Mouse (Mus musculus) limb, embryonic 13.5 days (tissue): ENCODE measurements around the gene Nol6. TPM values are rescaled to one million over a fixed set of nuclear protein-coding genes. Genes with fewer than 3 reads are reported as not detected.
"Not testable (repeated sequence)": the region's sequence is repeated elsewhere in the genome, so short reads cannot be mapped to it uniquely, and the experiment has no call there.

Experiments used
- ATAC-seq: fragments of 200-750 bp; cut with Nextera tagmentation; 2 replicates; pipeline ENCODE4 v1.8.0; 2017; ENCODE audit warnings: low read depth, moderate number of reproducible peaks, moderate TSS enrichment; ENCODE audit not compliant: low FRiP score
- H3K27ac ChIP-seq: fragments of 300-500 bp; sonication (generic); 2 replicates; pipeline ENCODE4 v1.5.1; 2015; ENCODE audit warnings: inconsistent platforms, mild to moderate bottlenecking, moderate library complexity
- H3K27me3 ChIP-seq: fragments of 300-500 bp; sonication (generic); 2 replicates; pipeline ENCODE4 v1.6.1; 2015; ENCODE audit warnings: mild to moderate bottlenecking, inconsistent platforms
- H3K36me3 ChIP-seq: fragments of 300-500 bp; sonication (generic); 2 replicates; pipeline ENCODE4 v1.6.1; 2015; ENCODE audit warnings: inconsistent platforms, mild to moderate bottlenecking, moderate library complexity
- H3K4me1 ChIP-seq: fragments of 300-500 bp; sonication (generic); 2 replicates; pipeline ENCODE4 v1.6.1; 2015; ENCODE audit warnings: inconsistent platforms
- H3K4me2 ChIP-seq: fragments of 300-500 bp; sonication (generic); replicated peaks from 2 replicates; pipeline ENCODE4 v1.6.1; 2015; ENCODE audit warnings: inconsistent platforms, mild to moderate bottlenecking, moderate library complexity
- H3K4me3 ChIP-seq: fragments of 300-500 bp; sonication (generic); 2 replicates; pipeline ENCODE4 v1.5.1; 2015; ENCODE audit warnings: moderate library complexity, mild to moderate bottlenecking, inconsistent platforms
- H3K9ac ChIP-seq: fragments of 300-500 bp; sonication (generic); 2 replicates; pipeline ENCODE4 v1.6.1; 2015; ENCODE audit warnings: mild to moderate bottlenecking, inconsistent platforms
- H3K9me3 ChIP-seq: fragments of 300-500 bp; sonication (generic); 2 replicates; pipeline ENCODE4 v1.6.1; 2016; ENCODE audit warnings: inconsistent platforms
- WGBS: fragments of 180-500 bp; shearing (Covaris S2); methylation state at CpG from one replicate; pipeline ENCODE4 v1.1.7; 2015; 5-methylcytosine and 5-hydroxymethylcytosine counted together
- polyA plus RNA-seq: library from polyadenylated mRNA; unstranded; fragments of >200 nt; fragmentation: Nextera tagmentation; extraction: Ambion mirVana; gene quantifications from 2 replicates; pipeline ENCODE4 v1.2.1, GENCODE M21; 2015

Nol6 gene
- polyA plus RNA-seq, 1 experiment from 2014 or later = 28.9 TPM

DNA sequence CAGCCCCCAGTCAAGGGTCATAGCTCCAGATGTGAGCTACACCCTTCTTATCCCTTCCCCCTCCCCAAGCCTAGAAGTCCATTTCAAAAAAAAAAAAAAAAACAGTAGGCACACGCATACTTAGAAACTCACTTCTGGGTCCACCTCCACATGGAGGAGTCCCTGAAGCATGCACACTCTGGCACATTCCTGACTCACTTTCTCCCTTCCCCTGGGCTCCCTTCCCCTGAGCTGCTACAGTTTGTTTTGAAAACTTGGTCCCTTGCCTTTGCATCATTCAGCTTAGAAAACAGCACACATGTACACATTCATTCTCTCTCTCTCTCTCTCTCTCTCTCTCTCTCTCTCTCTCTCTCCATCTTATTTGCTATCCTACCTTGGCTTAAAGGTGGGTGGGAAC, 31.3 kb downstream of the Nol6 start:
- no peak for ATAC-seq
- no peak overlapping the region for H3K4me3 ChIP-seq

DNA sequence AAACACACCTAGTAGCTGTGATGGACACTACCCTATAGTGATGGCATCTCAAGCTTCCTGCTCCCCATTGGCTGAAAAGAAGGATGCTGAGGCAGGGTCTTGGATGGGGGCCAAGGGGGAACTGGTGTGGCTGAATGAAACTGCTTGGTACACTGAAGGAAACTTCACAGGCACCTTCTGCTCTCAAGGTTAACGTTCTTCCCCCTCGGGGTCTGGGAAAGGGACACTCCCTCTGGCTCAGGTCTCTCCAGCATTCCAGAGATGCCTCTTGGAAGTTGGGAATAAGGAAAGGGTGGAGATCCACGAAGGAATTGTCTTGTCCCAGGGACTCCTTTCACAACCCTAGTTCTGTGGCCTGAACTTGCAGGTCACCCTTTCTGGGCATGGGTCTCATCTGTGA, 32.9 kb downstream of the Nol6 start:
- H3K27me3 ChIP-seq = peaks cover 6% of the 10 kb centered on the region
- H3K27ac ChIP-seq = no peak overlapping the region
- ATAC-seq = no peak
- H3K9me3 ChIP-seq = no peaks in the 10 kb centered on the region
- 38% methylated on average over 3 of the region's 3 CpGs for WGBS
- H3K9ac ChIP-seq = no peak overlapping the region
- peaks cover 35% of the 10 kb centered on the region for H3K4me1 ChIP-seq
- no peaks in the 10 kb centered on the region for H3K36me3 ChIP-seq
- H3K4me3 ChIP-seq = no peak overlapping the region
- no peak overlapping the region for H3K4me2 ChIP-seq

More for the DNA sequence above, 31.3 kb downstream of the Nol6 start:
- peaks cover 22% of the 10 kb centered on the region for H3K27me3 ChIP-seq
- no peaks in the 10 kb centered on the region for H3K36me3 ChIP-seq
- no peak overlapping the region for H3K9ac ChIP-seq
- WGBS = 33% methylated on average over 1 of the region's 1 CpGs
- peaks cover 42% of the 10 kb centered on the region for H3K4me1 ChIP-seq
- no peaks in the 10 kb centered on the region for H3K9me3 ChIP-seq
- H3K4me2 ChIP-seq = no peak overlapping the region
- H3K27ac ChIP-seq = no peak overlapping the region

DNA sequence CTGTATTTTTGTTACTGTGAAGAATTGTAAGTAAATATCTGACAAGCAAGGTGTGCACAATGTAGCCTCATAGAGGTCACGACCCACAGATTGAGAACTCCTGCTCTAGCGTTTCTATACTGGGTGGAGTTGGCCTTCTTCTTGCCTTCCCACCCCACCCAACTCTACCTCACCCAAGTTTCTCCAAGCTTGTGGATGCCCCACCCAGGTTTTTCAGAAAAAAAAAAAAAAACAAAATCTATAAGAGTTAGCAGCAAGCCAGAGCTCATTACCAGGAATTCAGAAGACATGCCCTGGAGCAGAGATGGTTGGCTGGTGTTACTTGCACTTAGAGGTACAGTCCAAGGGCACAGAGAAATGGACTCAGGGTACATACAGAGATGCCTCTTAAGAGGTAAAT, 34.5 kb downstream of the Nol6 start:
- Histone ChIP-seq H3K4me3 (no peak overlapping the region), H3K9ac (no peak overlapping the region), H3K4me2 (no peak overlapping the region), H3K4me1 (peaks cover 27% of the 10 kb centered on the region), H3K9me3 (no peaks in the 10 kb centered on the region), H3K27ac (peak overlapping the region; percentile 28; the same call in 1 of the 2 replicates), H3K36me3 (no peaks in the 10 kb centered on the region), H3K27me3 (no peaks in the 10 kb centered on the region)
- 76% methylated on average over 2 of the region's 2 CpGs for WGBS
- no peak for ATAC-seq

DNA sequence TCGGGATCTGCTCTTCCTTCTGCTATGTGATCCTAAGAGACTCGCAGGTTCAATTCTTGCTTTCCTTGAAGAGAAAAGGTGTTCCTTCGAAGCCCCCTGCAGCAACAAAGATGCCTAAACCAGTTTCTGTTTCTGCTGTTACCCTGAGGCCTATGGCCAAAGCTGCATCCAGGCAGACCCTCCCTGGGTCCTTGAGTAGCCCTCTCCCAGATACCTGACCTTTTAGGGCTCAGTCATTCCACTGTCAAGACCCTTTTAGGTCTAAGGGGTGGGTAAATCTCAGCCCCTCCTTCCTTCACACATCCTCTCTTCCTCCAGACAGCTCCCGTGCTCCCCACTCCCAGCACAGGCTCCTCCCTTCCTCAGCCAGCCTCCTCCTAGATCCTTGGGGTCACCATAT, 35.1 kb downstream of the Nol6 start:
- Histone ChIP-seq H3K9ac (no peak overlapping the region), H3K27ac (no peak overlapping the region), H3K36me3 (no peaks in the 10 kb centered on the region), H3K9me3 (no peaks in the 10 kb centered on the region), H3K4me3 (no peak overlapping the region), H3K4me1 (peaks cover 26% of the 10 kb centered on the region), H3K27me3 (no peaks in the 10 kb centered on the region), H3K4me2 (no peak overlapping the region)
- no peak for ATAC-seq
- 83% methylated on average over 4 of the region's 4 CpGs for WGBS

DNA sequence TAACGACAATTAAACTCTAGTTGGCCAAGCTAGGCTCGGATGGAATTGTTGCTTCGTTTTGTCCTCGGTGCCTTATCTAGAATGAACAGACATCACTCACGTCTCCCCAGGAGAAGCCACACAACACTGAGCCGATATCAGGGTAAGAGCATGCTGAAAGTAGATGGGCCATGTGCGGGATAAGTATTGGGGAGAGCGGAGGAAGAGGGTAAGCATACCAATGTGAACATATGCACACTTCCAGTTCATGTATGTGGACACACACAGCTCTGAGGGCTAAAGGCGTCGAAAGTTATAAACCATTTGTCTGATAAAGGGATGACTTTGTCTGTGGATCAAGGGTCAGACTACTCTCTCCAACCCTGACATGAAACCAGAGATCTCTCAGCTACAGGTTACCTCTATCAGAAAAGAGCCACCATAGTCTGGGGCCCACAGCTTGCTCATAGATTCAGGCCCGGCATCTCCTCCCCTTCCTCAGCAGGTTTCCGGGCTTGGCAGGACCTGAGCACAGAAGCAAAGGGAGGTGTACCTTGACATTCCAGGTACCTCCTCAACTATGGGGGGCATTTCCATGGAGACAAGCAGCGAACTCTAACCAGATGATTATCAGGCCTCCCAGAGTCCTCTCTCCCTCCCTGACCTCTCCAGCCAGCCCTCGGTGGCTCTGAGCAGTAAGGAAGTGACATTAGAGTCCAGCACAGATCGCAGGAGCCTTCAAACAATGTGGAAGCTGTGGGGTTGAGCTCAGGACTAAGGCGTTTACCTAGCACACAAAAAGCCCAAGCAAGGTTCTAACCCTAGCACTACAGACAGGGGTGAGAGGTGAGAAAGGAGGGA, 36.6 kb downstream of the Nol6 start:
- H3K4me1 ChIP-seq = peaks cover 26% of the 10 kb centered on the region
- 84% methylated on average over 16 of the region's 16 CpGs for WGBS

DNA sequence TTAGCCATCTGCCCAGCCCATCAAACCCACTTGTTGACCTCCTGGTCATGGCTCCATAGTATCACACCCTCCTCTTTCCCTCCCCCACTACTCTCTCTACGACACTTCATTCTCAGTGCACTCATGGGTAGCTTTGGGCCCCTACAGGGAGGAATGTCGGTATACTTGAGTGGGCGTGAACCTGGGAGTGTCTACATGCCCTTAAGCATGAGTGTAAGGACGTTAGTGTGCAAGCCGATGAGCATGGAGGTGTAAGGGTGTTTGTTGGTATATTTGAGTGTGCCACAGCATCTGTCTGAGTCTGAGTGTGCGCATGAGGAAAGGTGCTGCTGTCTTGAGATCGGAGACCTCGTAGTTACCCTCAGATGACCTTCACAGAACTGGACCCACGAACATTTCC, 37.3 kb downstream of the Nol6 start:
- Histone ChIP-seq H3K4me2 (no peak overlapping the region), H3K27me3 (no peaks in the 10 kb centered on the region), H3K4me3 (no peak overlapping the region), H3K9me3 (no peaks in the 10 kb centered on the region), H3K27ac (no peak overlapping the region), H3K36me3 (no peaks in the 10 kb centered on the region), H3K9ac (no peak overlapping the region), H3K4me1 (peaks cover 22% of the 10 kb centered on the region)
- 81% methylated on average over 9 of the region's 9 CpGs for WGBS
- no peak for ATAC-seq

More for the DNA sequence above, 36.6 kb downstream of the Nol6 start:
- H3K4me2 ChIP-seq = no peak overlapping the region
- no peak overlapping the region for H3K27ac ChIP-seq
- ATAC-seq = no peak
- H3K9ac ChIP-seq = no peak overlapping the region
- no peaks in the 10 kb centered on the region for H3K27me3 ChIP-seq
- no peak overlapping the region for H3K4me3 ChIP-seq
- no peaks in the 10 kb centered on the region for H3K36me3 ChIP-seq
- H3K9me3 ChIP-seq = no peaks in the 10 kb centered on the region

DNA sequence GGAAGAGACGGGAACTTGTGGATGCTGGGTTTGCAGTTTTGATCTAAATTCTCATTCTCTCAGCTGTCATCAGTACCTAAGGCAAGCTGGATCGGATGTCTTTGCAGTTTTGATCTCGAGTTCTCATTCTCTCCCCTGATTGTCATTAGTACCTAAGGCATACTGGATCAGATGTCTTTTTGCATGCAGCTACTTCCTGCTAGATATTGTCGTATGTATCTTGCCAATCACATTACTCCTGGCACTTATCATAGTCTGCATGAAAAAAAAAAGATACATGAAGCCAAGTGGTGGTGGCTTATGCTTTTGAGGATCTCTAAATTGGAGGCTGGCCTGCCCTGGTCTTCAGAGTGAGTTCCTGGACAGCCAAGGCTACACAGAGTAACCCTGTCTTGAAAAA, 39.4 kb downstream of the Nol6 start:
- Histone ChIP-seq H3K9me3 (peaks cover 4% of the 10 kb centered on the region; the same call in 1 of the 2 replicates), H3K4me3 (no peak overlapping the region), H3K27me3 (no peaks in the 10 kb centered on the region), H3K4me1 (0 out of 2 replicates have a peak, but pooled peaks cover 3% of the 10 kb centered on the region), H3K9ac (no peak overlapping the region), H3K36me3 (no peaks in the 10 kb centered on the region), H3K27ac (no peak overlapping the region), H3K4me2 (no peak overlapping the region)
- 80% methylated on average over 4 of the region's 4 CpGs for WGBS
- ATAC-seq = no peak

DNA sequence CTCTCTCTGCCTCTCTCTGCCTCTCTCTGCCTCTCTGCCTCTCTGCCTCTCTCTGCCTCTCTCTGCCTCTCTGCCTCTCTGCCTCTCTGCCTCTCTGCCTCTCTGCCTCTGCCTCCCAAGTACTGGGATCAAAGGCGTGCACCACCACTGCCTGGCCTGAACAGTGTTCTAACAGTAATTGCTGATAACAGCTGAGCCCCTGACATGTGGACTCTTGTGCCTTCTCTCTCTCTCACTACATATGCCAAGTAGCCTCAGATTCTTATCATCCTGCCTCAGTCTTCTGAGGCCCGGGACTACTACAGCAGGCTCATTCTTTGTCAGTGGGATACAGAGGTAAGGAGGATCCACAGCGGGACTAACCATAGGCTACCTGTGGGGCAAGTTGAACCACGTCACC, 41.5 kb downstream of the Nol6 start:
- WGBS = 57% methylated on average over 4 of the region's 4 CpGs
- H3K4me1 ChIP-seq, H3K27ac ChIP-seq, H3K9me3 ChIP-seq, H3K27me3 ChIP-seq, ATAC-seq, H3K4me2 ChIP-seq, H3K9ac ChIP-seq, H3K36me3 ChIP-seq, H3K4me3 ChIP-seq: not testable (repeated sequence)

DNA sequence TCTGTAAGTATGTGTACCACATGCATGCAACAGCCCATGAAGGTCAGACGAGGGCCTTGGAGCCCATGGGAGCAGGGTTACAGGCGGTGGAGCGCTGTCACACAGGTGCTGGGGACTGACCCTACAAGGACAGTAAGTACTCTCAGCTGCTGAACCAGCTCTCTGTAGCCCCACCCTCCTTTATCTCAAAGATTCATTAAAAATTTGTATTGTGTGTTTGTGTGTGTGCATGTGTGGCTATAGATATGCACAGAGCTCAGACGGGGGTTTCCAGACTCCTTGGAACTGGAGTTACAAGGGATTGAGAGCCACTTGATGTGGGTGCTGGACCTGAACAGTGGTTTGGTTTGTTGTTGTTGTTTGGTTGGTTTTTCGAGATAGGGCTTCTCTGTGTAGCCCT, 42.5 kb downstream of the Nol6 start:
- Histone ChIP-seq H3K9ac (no peak overlapping the region), H3K27ac (no peak overlapping the region), H3K4me3 (no peak overlapping the region), H3K4me2 (no peak overlapping the region), H3K36me3 (no peaks in the 10 kb centered on the region), H3K4me1 (no peaks in the 10 kb centered on the region), H3K9me3 (peaks cover 4% of the 10 kb centered on the region; the same call in 1 of the 2 replicates), H3K27me3 (no peaks in the 10 kb centered on the region)
- no peak for ATAC-seq
- WGBS = 83% methylated on average over 5 of the region's 5 CpGs

DNA sequence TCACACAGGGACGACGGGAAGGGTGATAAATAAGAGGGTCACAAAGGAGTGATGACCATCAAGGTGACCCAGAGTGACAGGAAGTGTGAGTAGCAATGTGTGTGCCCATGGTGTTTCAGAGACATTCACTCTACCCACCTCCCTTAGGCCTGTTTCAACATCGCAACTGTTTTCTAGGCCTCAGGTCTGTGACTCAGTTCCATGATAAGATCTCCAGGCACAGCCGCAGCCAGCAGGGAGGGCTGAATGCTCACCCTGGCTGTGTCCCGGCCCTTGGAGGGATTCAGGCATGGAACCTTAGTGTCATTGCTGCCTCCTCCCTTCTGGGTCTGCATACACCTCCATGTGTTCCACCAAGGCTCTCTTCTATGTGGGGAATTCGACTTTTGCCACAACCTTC, 45.5 kb downstream of the Nol6 start:
- 64% methylated on average over 6 of the region's 6 CpGs for WGBS
- Histone ChIP-seq H3K4me1 (no peaks in the 10 kb centered on the region), H3K9me3 (peaks cover 4% of the 10 kb centered on the region; the same call in 1 of the 2 replicates), H3K4me3 (no peak overlapping the region), H3K36me3 (no peaks in the 10 kb centered on the region), H3K4me2 (no peak overlapping the region), H3K9ac (no peak overlapping the region), H3K27ac (no peak overlapping the region), H3K27me3 (no peaks in the 10 kb centered on the region)
- ATAC-seq = no peak

DNA sequence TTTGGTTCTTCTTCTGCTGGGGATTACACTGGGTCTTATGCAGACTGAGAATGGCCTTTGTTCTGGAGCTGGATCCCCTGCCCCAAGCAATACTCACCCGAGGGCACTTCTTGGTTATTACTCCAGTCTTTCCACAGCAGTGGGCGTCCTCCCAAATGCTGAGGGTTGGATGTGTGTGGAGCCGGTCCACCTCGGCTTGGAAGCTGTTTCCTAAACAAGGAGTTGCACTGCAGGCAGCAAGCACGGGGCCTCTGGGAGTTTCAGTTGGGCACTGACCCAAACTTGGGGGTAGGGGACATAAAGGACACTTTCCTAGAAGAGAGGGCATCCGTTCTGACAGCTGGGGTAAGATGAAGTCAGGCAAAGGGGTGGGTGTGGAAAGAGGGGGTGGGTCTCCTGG, 49.8 kb downstream of the Nol6 start:
- Histone ChIP-seq H3K9me3 (no peaks in the 10 kb centered on the region), H3K27me3 (no peaks in the 10 kb centered on the region), H3K4me2 (no peak overlapping the region), H3K4me3 (no peak overlapping the region), H3K9ac (no peak overlapping the region), H3K4me1 (0 out of 2 replicates have a peak, but pooled peaks cover 3% of the 10 kb centered on the region), H3K36me3 (no peaks in the 10 kb centered on the region), H3K27ac (no peak overlapping the region)
- 72% methylated on average over 6 of the region's 6 CpGs for WGBS
- ATAC-seq = no peak

DNA sequence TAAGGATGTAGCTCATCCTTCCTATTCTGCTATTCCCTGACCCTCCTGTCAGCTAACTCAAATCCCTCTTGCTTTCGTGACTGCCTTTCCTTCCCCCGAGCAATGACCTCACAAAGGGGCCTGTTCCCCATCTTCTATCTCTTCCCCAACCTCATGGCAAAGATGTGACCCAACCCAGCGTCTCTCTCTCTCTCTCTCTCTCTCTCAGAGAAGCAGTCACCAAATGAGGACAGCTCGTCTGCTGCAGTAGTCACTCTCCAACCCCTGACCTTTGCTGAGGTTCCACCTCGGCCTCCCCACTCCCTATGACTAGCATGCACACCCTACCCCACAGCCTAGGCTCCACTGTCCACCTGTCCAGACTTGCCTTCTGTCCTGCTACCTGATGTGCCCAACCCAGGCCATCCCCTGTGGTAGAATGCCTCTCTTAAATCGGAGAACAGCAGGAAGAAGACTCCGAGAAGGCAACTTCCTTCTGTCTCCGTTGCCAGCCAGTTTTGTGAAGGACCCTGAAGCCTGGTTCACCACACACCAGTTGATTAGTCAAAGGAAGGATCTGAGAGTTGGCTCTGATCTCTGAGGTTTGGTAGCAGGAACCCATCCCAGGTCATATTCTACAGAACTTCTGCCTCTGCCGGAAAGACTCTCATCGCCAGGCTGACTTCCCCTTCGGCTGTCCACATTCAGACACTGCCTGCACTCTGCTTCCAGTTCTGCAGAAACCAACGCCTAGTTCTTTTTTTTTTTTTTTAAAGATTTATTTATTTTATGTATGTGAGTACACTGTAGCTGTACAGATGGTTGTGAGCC, 51.0 kb downstream of the Nol6 start:
- 77% methylated on average over 12 of the region's 12 CpGs for WGBS
- H3K4me3 ChIP-seq = no peak overlapping the region
- no peaks in the 10 kb centered on the region for H3K9me3 ChIP-seq
- no peaks in the 10 kb centered on the region for H3K36me3 ChIP-seq
- no peak overlapping the region for H3K27ac ChIP-seq
- no peak overlapping the region for H3K9ac ChIP-seq
- ATAC-seq = no peak
- 0 out of 2 replicates have a peak, but pooled peaks cover 3% of the 10 kb centered on the region for H3K4me1 ChIP-seq
- H3K27me3 ChIP-seq = no peaks in the 10 kb centered on the region
- H3K4me2 ChIP-seq = no peak overlapping the region
